8 mouse cellular contexts compared by ENCODE assay signal in genomic region chr6:119482958-119483600, GRCm38 (mm10). TPM values are rescaled to one million over a fixed set of nuclear protein-coding genes. Genes with fewer than 3 reads are reported as not detected.
DNase-seq lines count a peak whose midpoint lies in the region; ATAC-seq lines count a peak whose summit lies in the region.

No protein-coding gene starts in this region.

- WGBS in embryonic facial prominence, embryonic 13.5 days: 43% methylated on average over 16 of the region's 16 CpGs
- WGBS in stomach, embryonic 14.5 days: 43% methylated on average over 16 of the region's 16 CpGs

- peak overlapping the region; percentile 26 for H3K4me3 ChIP-seq in embryonic facial prominence, embryonic 13.5 days
- peak overlapping the region; percentile 21 for H3K4me3 ChIP-seq in stomach, embryonic 14.5 days (ENCODE audit: low read depth, low read length)

- intact Hi-C loops in heart, postnatal 36 days (cut with DNase I): loop anchor here (5.0 kb wide), 2 partner anchors 364 to 554 kb away; partner anchors contain the start of genes Erc1 and Wnk1

- ATAC-seq in cerebellum, adult (ENCODE audit: insufficient number of reproducible peaks, low FRiP score, low TSS enrichment): no peak
- no peak for ATAC-seq in embryonic facial prominence, embryonic 13.5 days (ENCODE audit: insufficient number of reproducible peaks, insufficient read depth, low FRiP score, low TSS enrichment, low read depth)
- ATAC-seq in stomach, embryonic 14.5 days (ENCODE audit: insufficient number of reproducible peaks, insufficient read depth, low FRiP score, low read depth): no peak

- H3K36me3 ChIP-seq in embryonic facial prominence, embryonic 13.5 days: peaks cover 32% of the 10 kb centered on the region
- peaks cover 7% of the 10 kb centered on the region for H3K36me3 ChIP-seq in stomach, embryonic 14.5 days (ENCODE audit: control insufficient read depth, insufficient read depth, low read length)

- 0 out of 2 replicates have a peak overlapping the region, but pooled peaks have one; percentile 17 for H3K27ac ChIP-seq in embryonic facial prominence, embryonic 13.5 days
- no peak overlapping the region for H3K27ac ChIP-seq in stomach, embryonic 14.5 days (ENCODE audit: low read length)

- H3K9ac ChIP-seq in embryonic facial prominence, embryonic 13.5 days: peak overlapping the region; percentile 61
- H3K9ac ChIP-seq in stomach, embryonic 14.5 days (replicated peaks; ENCODE audit: low read depth, low read length): no peak overlapping the region

- no peaks in the 10 kb centered on the region for H3K27me3 ChIP-seq in embryonic facial prominence, embryonic 13.5 days
- H3K27me3 ChIP-seq in stomach, embryonic 14.5 days (ENCODE audit: control insufficient read depth, insufficient read depth, low read length): no peaks in the 10 kb centered on the region

- peak overlapping the region; percentile 100 for H3K4me2 ChIP-seq in embryonic facial prominence, embryonic 13.5 days
- peak overlapping the region; percentile 46 for H3K4me2 ChIP-seq in stomach, embryonic 14.5 days (replicated peaks; ENCODE audit: low read depth, low read length)

- H3K4me1 ChIP-seq in embryonic facial prominence, embryonic 13.5 days: peaks cover 59% of the 10 kb centered on the region
- peaks cover 19% of the 10 kb centered on the region for H3K4me1 ChIP-seq in stomach, embryonic 14.5 days (ENCODE audit: control insufficient read depth, insufficient read depth, low read length)

- DNase-seq in cerebellum, adult 18-20 months: peak; percentile 56 to 60
- DNase-seq in ZHBTc4 (ENCODE audit: low read depth, low spot score): peak; percentile 64
- DNase-seq in heart, postnatal 36 days: peak; percentile 46 to 50
- DNase-seq in layer of hippocampus, postnatal 36 days: peak; percentile 42 to 43
- peak; percentile 61 for DNase-seq in lung, postnatal 25 days (ENCODE audit: low spot score)

- H3K9me3 ChIP-seq in embryonic facial prominence, embryonic 13.5 days: no peaks in the 10 kb centered on the region
- no peaks in the 10 kb centered on the region for H3K9me3 ChIP-seq in stomach, embryonic 14.5 days (ENCODE audit: control insufficient read depth, low read depth, low read length)

RNA-seq across cellular contexts. Expression of gene Fbxl14, which starts 3.6 kb away (rescaled TPM):
- polyA plus RNA-seq in embryonic facial prominence, embryonic 13.5 days (2015; fragmentation: Nextera tagmentation; extraction: Ambion mirVana): 3.2 and 3.8 TPM in 2 replicates
- 10 to 100 TPM; 14.1 to 16.5 TPM for total RNA-seq in heart, postnatal 36 days (2021)
- total RNA-seq in layer of hippocampus, postnatal 36 days (2021): 10 to 100 TPM; 31.6 to 33.6 TPM
- polyA plus RNA-seq in stomach, embryonic 14.5 days (2014; fragmentation: Nextera tagmentation; extraction: Ambion mirVana): 5.3 and 6.0 TPM in 2 replicates
